Mouse (Mus musculus): ENCODE data around the gene Henmt1. TPM values are rescaled to one million over a fixed set of nuclear protein-coding genes. Genes with fewer than 3 reads are reported as not detected.

Henmt1 gene
- total and polyA plus RNA-seq, 3 experiments = 0.22 TPM; not detected in 2

DNA sequence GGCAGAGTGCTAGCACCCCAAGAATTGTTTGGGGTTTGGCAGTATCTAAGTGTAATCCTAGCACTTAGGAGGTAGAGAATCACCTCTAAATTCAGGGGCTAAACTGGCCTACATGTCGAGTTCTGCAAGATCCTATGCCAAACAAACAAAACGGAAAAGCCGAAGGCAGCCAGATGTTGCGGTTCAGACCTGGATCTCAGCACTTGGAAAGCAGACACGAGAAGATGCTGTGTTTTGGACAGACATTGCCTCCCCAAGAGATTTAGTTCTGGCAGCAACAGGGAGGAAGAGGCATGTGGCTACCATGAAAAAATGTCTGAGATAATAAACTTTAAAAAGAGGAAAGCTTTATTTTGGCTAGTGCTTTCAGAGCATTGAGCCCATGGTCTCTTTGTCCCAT is 39.0 kb upstream of the Henmt1 start:
- H3K36me3 ChIP-seq (replicated peaks) = peaks cover 54% of the 10 kb centered on the region

DNA sequence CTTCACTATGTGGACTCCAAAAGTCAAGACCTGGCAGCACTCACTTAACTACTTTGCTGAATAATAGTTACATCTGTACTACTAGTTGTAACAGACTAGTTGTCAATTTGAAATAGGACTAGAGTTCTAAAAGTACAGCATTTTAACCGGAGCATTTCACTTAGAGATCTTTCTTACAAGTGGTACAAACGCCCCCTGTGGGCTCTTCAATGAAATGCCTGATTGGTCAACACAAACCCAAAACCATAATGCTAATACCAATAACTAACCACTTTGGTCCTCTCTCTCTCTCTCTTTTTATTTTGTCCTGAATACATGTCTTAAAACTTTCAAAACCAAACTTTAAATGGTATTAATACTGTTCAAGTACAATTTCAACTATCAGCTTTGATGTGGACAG is 37.6 kb upstream of the Henmt1 start:
- H3K9me3 ChIP-seq (replicated peaks) = peaks cover 6% of the 10 kb centered on the region
- peaks cover 67% of the 10 kb centered on the region for H3K36me3 ChIP-seq (replicated peaks)
- ATAC-seq (ENCODE audit: extremely low read depth, insufficient number of reproducible peaks, low FRiP score, poor library complexity, severe bottlenecking) = no peak
- H3K4me3 ChIP-seq (ENCODE audit: low read depth, low read length) = no peak overlapping the region
- no peak for DNase-seq (ENCODE audit: low spot score)
- TF ChIP-seq CTCF (IDR thresholded peaks at IDR 0.05; ENCODE audit: low read depth, low read length) = no peak
- no peak for TF ChIP-seq GATA2 (IDR thresholded peaks at IDR 0.05; ENCODE audit: borderline replicate concordance, low read depth, low read length)
- TF ChIP-seq POLR2AphosphoS5 (IDR thresholded peaks at IDR 0.05; ENCODE audit: insufficient replicate concordance, low read depth, low read length) = no peak
- no peak for TF ChIP-seq GATA1 (IDR thresholded peaks at IDR 0.05; ENCODE audit: borderline replicate concordance, low read length)
- no peak for TF ChIP-seq TAL1 (conservative IDR thresholded peaks at IDR 0.05; ENCODE audit: low read depth, low read length)
- H3K27me3 ChIP-seq (ENCODE audit: insufficient read depth, low read length) = 0 out of 2 replicates have a peak, but pooled peaks cover 2% of the 10 kb centered on the region
- peaks cover 8% of the 10 kb centered on the region; the same call in 1 of the 2 replicates for H3K4me1 ChIP-seq (ENCODE audit: insufficient read depth, low read depth, low read length)

More for the DNA sequence above, 39.0 kb upstream of the Henmt1 start:
- Histone ChIP-seq H3K4me1 (ENCODE audit: insufficient read depth, low read depth, low read length) (peaks cover 6% of the 10 kb centered on the region; the same call in 1 of the 2 replicates), H3K4me3 (ENCODE audit: low read depth, low read length) (no peak overlapping the region), H3K9me3 (replicated peaks) (peaks cover 6% of the 10 kb centered on the region), H3K27me3 (ENCODE audit: insufficient read depth, low read length) (0 out of 2 replicates have a peak, but pooled peaks cover 2% of the 10 kb centered on the region)
- no peak for DNase-seq (ENCODE audit: low spot score)
- no peak for TF ChIP-seq GATA1 (IDR thresholded peaks at IDR 0.05; ENCODE audit: borderline replicate concordance, low read length)
- TF ChIP-seq GATA2 (IDR thresholded peaks at IDR 0.05; ENCODE audit: borderline replicate concordance, low read depth, low read length) = no peak
- TF ChIP-seq POLR2AphosphoS5 (IDR thresholded peaks at IDR 0.05; ENCODE audit: insufficient replicate concordance, low read depth, low read length) = no peak
- no peak for TF ChIP-seq CTCF (IDR thresholded peaks at IDR 0.05; ENCODE audit: low read depth, low read length)
- TF ChIP-seq TAL1 (conservative IDR thresholded peaks at IDR 0.05; ENCODE audit: low read depth, low read length) = no peak
- no peak for ATAC-seq (ENCODE audit: extremely low read depth, insufficient number of reproducible peaks, low FRiP score, poor library complexity, severe bottlenecking)

DNA sequence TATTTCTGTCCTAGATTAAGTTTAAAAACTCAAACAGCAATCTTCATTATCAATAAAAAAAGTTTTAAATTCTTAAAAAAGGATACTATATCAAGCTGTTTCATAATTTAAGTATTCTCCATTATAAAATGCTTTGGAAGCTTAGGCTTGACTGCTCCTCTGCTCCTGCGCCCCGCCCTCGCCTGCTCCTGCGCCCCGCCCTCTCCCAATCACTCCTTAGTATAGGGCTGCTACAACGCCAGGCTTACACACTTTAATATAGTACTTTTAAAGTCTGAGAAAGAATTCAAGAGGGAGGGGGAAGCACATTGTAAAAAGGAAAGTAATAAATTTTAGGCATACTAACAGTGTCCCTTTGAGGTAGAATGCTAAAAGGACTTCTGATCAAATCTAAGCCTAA is 36.7 kb upstream of the Henmt1 start:
- no peak for DNase-seq (ENCODE audit: low spot score)
- H3K9me3 ChIP-seq (replicated peaks) = peaks cover 6% of the 10 kb centered on the region
- H3K4me3 ChIP-seq (ENCODE audit: low read depth, low read length) = no peak overlapping the region
- H3K36me3 ChIP-seq (replicated peaks) = peaks cover 76% of the 10 kb centered on the region
- TF ChIP-seq GATA2 (IDR thresholded peaks at IDR 0.05; ENCODE audit: borderline replicate concordance, low read depth, low read length) (no peak), POLR2AphosphoS5 (IDR thresholded peaks at IDR 0.05; ENCODE audit: insufficient replicate concordance, low read depth, low read length) (no peak), GATA1 (IDR thresholded peaks at IDR 0.05; ENCODE audit: borderline replicate concordance, low read length) (no peak), TAL1 (conservative IDR thresholded peaks at IDR 0.05; ENCODE audit: low read depth, low read length) (no peak), CTCF (IDR thresholded peaks at IDR 0.05; ENCODE audit: low read depth, low read length) (no peak)
- H3K27me3 ChIP-seq (ENCODE audit: insufficient read depth, low read length) = 0 out of 2 replicates have a peak, but pooled peaks cover 2% of the 10 kb centered on the region
- H3K4me1 ChIP-seq (ENCODE audit: insufficient read depth, low read depth, low read length) = peaks cover 9% of the 10 kb centered on the region; the same call in 1 of the 2 replicates
- ATAC-seq (ENCODE audit: extremely low read depth, insufficient number of reproducible peaks, low FRiP score, poor library complexity, severe bottlenecking) = no peak

DNA sequence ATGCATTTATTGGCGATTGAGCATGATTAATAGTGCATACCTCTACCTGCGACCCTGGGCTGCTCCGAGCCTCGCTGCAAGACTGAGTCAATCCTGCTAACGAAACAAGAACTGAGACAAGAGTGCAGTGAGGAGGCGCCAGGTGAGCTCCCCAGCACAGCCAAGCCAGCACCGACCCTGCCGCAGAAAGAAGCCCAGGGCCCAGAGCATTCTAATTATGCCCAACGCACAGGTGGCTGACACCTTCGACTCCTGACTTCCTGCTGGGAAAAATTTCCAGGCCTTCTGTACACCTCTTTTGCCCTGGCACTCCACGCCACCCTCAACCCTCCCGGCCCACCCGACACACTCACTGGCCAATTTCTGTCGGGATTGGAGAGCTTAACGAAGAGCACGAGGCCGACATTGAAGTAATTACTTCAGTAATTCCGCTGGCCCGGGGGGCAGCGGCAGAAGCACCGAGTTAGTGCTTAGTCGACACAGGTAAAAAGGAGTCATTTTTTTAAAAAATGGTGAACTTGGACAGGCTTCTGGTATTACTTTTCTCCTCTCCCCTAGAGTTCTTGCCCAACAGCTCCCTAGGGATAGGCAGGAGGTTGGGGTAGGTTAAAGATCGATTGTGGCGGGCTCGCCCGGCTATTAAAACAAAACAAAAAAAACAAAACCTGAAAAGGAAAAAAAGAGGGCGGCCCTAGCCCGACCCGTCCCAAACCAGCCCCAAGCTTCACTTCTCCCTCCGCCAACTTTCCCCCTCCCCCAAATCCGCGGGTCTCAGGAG is 29.2 kb upstream of the Henmt1 start:
- H3K27me3 ChIP-seq (ENCODE audit: insufficient read depth, low read length) = no peaks in the 10 kb centered on the region
- TF ChIP-seq TAL1 (conservative IDR thresholded peaks at IDR 0.05; ENCODE audit: low read depth, low read length) (no peak), POLR2AphosphoS5 (IDR thresholded peaks at IDR 0.05; ENCODE audit: insufficient replicate concordance, low read depth, low read length) (no peak), CTCF (IDR thresholded peaks at IDR 0.05; ENCODE audit: low read depth, low read length) (no peak), GATA2 (IDR thresholded peaks at IDR 0.05; ENCODE audit: borderline replicate concordance, low read depth, low read length) (no peak), GATA1 (IDR thresholded peaks at IDR 0.05; ENCODE audit: borderline replicate concordance, low read length) (no peak)
- H3K36me3 ChIP-seq (replicated peaks) = peaks cover 39% of the 10 kb centered on the region
- H3K9me3 ChIP-seq (replicated peaks) = no peaks in the 10 kb centered on the region
- peak overlapping the region; percentile 93 for H3K4me3 ChIP-seq (ENCODE audit: low read depth, low read length)
- no peak for ATAC-seq (ENCODE audit: extremely low read depth, insufficient number of reproducible peaks, low FRiP score, poor library complexity, severe bottlenecking)
- DNase-seq (ENCODE audit: low spot score) = no peak
- H3K4me1 ChIP-seq (ENCODE audit: insufficient read depth, low read depth, low read length) = peaks cover 18% of the 10 kb centered on the region

DNA sequence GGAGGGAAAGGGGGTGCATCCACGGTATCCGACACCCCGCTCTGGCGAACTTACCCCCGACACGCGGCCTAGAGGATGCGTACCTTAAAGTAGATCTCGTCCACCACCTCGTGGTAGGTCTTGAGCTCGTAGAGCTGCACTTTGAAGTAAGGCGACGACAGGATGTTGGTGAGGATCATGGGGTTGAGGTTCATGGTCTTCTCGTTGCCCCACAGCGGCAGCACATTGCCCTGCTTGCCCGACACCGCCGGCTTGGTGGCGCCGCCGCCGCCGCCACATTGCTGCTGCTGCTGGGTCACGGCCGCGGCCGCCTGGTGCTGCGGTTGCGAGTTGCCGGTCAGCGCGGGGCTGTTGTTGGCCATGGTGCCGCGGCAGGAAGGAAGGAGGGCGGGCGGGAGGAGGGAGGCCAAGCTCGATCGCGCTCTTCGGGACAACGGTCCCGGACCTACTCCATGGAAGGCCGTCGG is 28.6 kb upstream of the Henmt1 start:
- H3K4me1 ChIP-seq (ENCODE audit: insufficient read depth, low read depth, low read length) = peaks cover 16% of the 10 kb centered on the region
- no peak for TF ChIP-seq POLR2AphosphoS5 (IDR thresholded peaks at IDR 0.05; ENCODE audit: insufficient replicate concordance, low read depth, low read length)
- no peak for TF ChIP-seq CTCF (IDR thresholded peaks at IDR 0.05; ENCODE audit: low read depth, low read length)
- no peak for TF ChIP-seq GATA2 (IDR thresholded peaks at IDR 0.05; ENCODE audit: borderline replicate concordance, low read depth, low read length)
- no peak for TF ChIP-seq TAL1 (conservative IDR thresholded peaks at IDR 0.05; ENCODE audit: low read depth, low read length)
- TF ChIP-seq GATA1 (IDR thresholded peaks at IDR 0.05; ENCODE audit: borderline replicate concordance, low read length) = no peak
- ATAC-seq (ENCODE audit: extremely low read depth, insufficient number of reproducible peaks, low FRiP score, poor library complexity, severe bottlenecking) (peak; percentile 42), DNase-seq (ENCODE audit: low spot score) (peak; percentile 35)
- no peaks in the 10 kb centered on the region for H3K27me3 ChIP-seq (ENCODE audit: insufficient read depth, low read length)
- no peaks in the 10 kb centered on the region for H3K9me3 ChIP-seq (replicated peaks)
- H3K36me3 ChIP-seq (replicated peaks) = peaks cover 32% of the 10 kb centered on the region
- H3K4me3 ChIP-seq (ENCODE audit: low read depth, low read length) = peak overlapping the region; percentile 93
